Mouse (Mus musculus): ENCODE results near the gene Dennd1a.

DNA sequence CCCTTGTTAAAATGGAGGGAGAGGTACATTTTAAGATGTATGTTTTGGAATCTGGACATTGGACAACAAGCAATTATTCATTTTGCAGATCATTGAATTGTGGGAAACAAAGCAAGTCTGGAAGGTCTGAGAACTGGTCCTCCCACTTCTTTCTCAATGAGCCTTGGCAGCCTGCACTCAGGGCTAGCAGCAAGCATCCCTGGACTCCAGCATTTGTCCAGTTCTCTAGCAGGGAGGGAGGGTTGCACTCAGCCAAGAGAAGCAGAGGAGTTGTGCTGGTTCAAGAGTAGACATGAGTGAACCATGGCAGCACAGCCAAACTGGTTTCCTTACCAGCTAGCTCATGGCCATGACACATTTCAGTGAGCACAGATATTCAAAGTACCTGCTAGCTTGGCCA, 447.3 kb downstream of the Dennd1a start:
- TF ChIP-seq CTCF (IDR thresholded peaks at IDR 0.05; ENCODE audit: control insufficient read depth, insufficient read depth, insufficient replicate concordance, low read depth, low read length) (no peak), POLR2A (IDR thresholded peaks at IDR 0.05; ENCODE audit: control insufficient read depth, low read depth, low read length) (no peak)
